Mouse (Mus musculus): ENCODE measurements around the gene Ccr5.

The Ccr5 gene

GRCm38 (mm10) chr9:124138055-124138775 lies 16.9 kb downstream of the Ccr5 start:
- no peak for DNase-seq (ENCODE audit: low spot score in 2 of 2)

- DNase-seq (ENCODE audit: low spot score in 2 of 2): no peak
Measured at GRCm38 (mm10) chr9:124143678-124144077, 22.3 kb downstream of the Ccr5 start.

- DNase-seq (ENCODE audit: low spot score in 2 of 2): no peak
Measured at GRCm38 (mm10) chr9:124146307-124146706, 25.0 kb downstream of the Ccr5 start.

All from frontal cortex, postnatal 36 days (tissue).